Mouse (Mus musculus) liver, embryonic 13.5 days (tissue): ENCODE results near the gene Syt6. TPM values are rescaled to one million over a fixed set of nuclear protein-coding genes. Genes with fewer than 3 reads are reported as not detected.

Source experiments
- ATAC-seq: fragments of 200-750 bp; cut with Nextera tagmentation; 2 replicates; pipeline ENCODE4 v1.8.0; 2017; ENCODE audit warnings: low read depth, mild to moderate bottlenecking, moderate number of reproducible peaks, moderate library complexity
- DNase-seq: peaks from one replicate; pipeline ENCODE4 v3.0.0; 2022
- H3K27ac ChIP-seq: fragments of 300-500 bp; sonication (generic); 2 replicates; pipeline ENCODE4 v1.5.1; 2015; ENCODE audit warnings: moderate library complexity, mild to moderate bottlenecking, inconsistent platforms
- H3K27me3 ChIP-seq: fragments of 300-500 bp; sonication (generic); 2 replicates; pipeline ENCODE4 v1.6.1; 2015; ENCODE audit warnings: mild to moderate bottlenecking, inconsistent platforms
- H3K36me3 ChIP-seq: fragments of 300-500 bp; sonication (generic); 2 replicates; pipeline ENCODE4 v1.6.1; 2015; ENCODE audit warnings: mild to moderate bottlenecking, inconsistent platforms
- H3K4me1 ChIP-seq: fragments of 300-500 bp; sonication (generic); replicated peaks from 2 replicates; pipeline ENCODE4 v1.6.1; 2015; ENCODE audit warnings: inconsistent platforms
- H3K4me2 ChIP-seq: fragments of 300-500 bp; sonication (generic); 2 replicates; pipeline ENCODE4 v1.6.1; 2015; ENCODE audit warnings: inconsistent platforms, mild to moderate bottlenecking, moderate library complexity
- H3K4me3 ChIP-seq: fragments of 300-500 bp; sonication (generic); replicated peaks from 2 replicates; pipeline ENCODE4 v1.5.1; 2015; ENCODE audit warnings: mild to moderate bottlenecking, inconsistent platforms
- H3K9ac ChIP-seq: fragments of 300-500 bp; sonication (generic); 2 replicates; pipeline ENCODE4 v1.6.1; 2015; ENCODE audit warnings: mild to moderate bottlenecking, inconsistent platforms
- H3K9me3 ChIP-seq: fragments of 300-500 bp; sonication (generic); replicated peaks from 2 replicates; pipeline ENCODE4 v1.6.1; 2016; ENCODE audit warnings: inconsistent platforms
- WGBS: fragments of 180-500 bp; shearing (Covaris S2); methylation state at CpG from one replicate; pipeline ENCODE4 v1.1.7; 2015; ENCODE audit not compliant: insufficient replicate concordance; 5-methylcytosine and 5-hydroxymethylcytosine counted together
- polyA plus RNA-seq: library from polyadenylated mRNA; unstranded; fragments of >200 nt; fragmentation: Nextera tagmentation; extraction: Ambion mirVana; gene quantifications from 2 replicates; pipeline ENCODE4 v1.2.1, GENCODE M21; 2015

Syt6 gene
- polyA plus RNA-seq: not detected in 2 replicates

- H3K27me3 ChIP-seq: peaks cover 80% of the 10 kb centered on the region
- no peak within 1 kb of the TSS for H3K9ac ChIP-seq
- no peaks in the 10 kb centered on the region for H3K36me3 ChIP-seq
- no peaks in the 10 kb centered on the region for H3K9me3 ChIP-seq
- WGBS: 2% methylated on average over 44 of the region's 44 CpGs
- no peak within 1 kb of the TSS for H3K27ac ChIP-seq
- H3K4me1 ChIP-seq: no peaks in the 10 kb centered on the region
- no peak for ATAC-seq
- peak within 1 kb of the TSS; percentile 35 for H3K4me3 ChIP-seq
- DNase-seq: no peak
- peak within 1 kb of the TSS; percentile 56 for H3K4me2 ChIP-seq
Measured at GRCm38 (mm10) chr3:103575156-103575892, at the start of gene Syt6. Gene Syt6 (plus strand): TSS chr3:103575231.

GRCm38 (mm10) chr3:103526201-103526704, 48.8 kb upstream of the Syt6 start:
- DNase-seq (no peak), ATAC-seq (no peak)
- Histone ChIP-seq H3K4me1 (no peaks in the 10 kb centered on the region), H3K9me3 (no peaks in the 10 kb centered on the region), H3K27ac (no peak overlapping the region), H3K4me2 (no peak overlapping the region), H3K36me3 (no peaks in the 10 kb centered on the region), H3K9ac (no peak overlapping the region), H3K4me3 (no peak overlapping the region), H3K27me3 (no peaks in the 10 kb centered on the region)
- 52% methylated on average over 4 of the region's 4 CpGs for WGBS

- Histone ChIP-seq H3K9ac (no peak overlapping the region), H3K27me3 (no peaks in the 10 kb centered on the region), H3K36me3 (no peaks in the 10 kb centered on the region), H3K9me3 (no peaks in the 10 kb centered on the region), H3K4me3 (no peak overlapping the region), H3K4me1 (no peaks in the 10 kb centered on the region), H3K27ac (no peak overlapping the region), H3K4me2 (no peak overlapping the region)
- DNase-seq (no peak), ATAC-seq (no peak)
- WGBS: 15% methylated on average over 2 of the region's 2 CpGs
Measured at GRCm38 (mm10) chr3:103526864-103527263, 48.2 kb upstream of the Syt6 start.

GRCm38 (mm10) chr3:103534036-103534435, 41.0 kb upstream of the Syt6 start:
- Histone ChIP-seq H3K4me1 (no peaks in the 10 kb centered on the region), H3K9me3 (no peaks in the 10 kb centered on the region), H3K4me2 (no peak overlapping the region), H3K27me3 (no peaks in the 10 kb centered on the region), H3K27ac (no peak overlapping the region), H3K9ac (no peak overlapping the region), H3K36me3 (no peaks in the 10 kb centered on the region), H3K4me3 (no peak overlapping the region)
- ATAC-seq (no peak), DNase-seq (no peak)
- WGBS: 75% methylated on average over 9 of the region's 9 CpGs

GRCm38 (mm10) chr3:103535207-103535606, 39.8 kb upstream of the Syt6 start:
- WGBS: 51% methylated on average over 5 of the region's 5 CpGs
- Histone ChIP-seq H3K4me2 (no peak overlapping the region), H3K4me3 (no peak overlapping the region), H3K4me1 (no peaks in the 10 kb centered on the region), H3K9ac (no peak overlapping the region), H3K9me3 (no peaks in the 10 kb centered on the region), H3K27ac (no peak overlapping the region), H3K27me3 (no peaks in the 10 kb centered on the region), H3K36me3 (no peaks in the 10 kb centered on the region)
- DNase-seq: no peak
- ATAC-seq: no peak

GRCm38 (mm10) chr3:103539148-103539547, 35.9 kb upstream of the Syt6 start:
- Histone ChIP-seq H3K4me2 (no peak overlapping the region), H3K9me3 (no peaks in the 10 kb centered on the region), H3K27me3 (no peaks in the 10 kb centered on the region), H3K4me1 (no peaks in the 10 kb centered on the region), H3K9ac (no peak overlapping the region), H3K36me3 (no peaks in the 10 kb centered on the region), H3K4me3 (no peak overlapping the region), H3K27ac (no peak overlapping the region)
- DNase-seq (no peak), ATAC-seq (no peak)
- 71% methylated on average over 7 of the region's 7 CpGs for WGBS

GRCm38 (mm10) chr3:103546166-103546565, 28.9 kb upstream of the Syt6 start:
- no peaks in the 10 kb centered on the region for H3K27me3 ChIP-seq
- H3K4me1 ChIP-seq: no peaks in the 10 kb centered on the region
- no peak overlapping the region for H3K4me3 ChIP-seq
- DNase-seq (no peak), ATAC-seq (no peak)
- no peak overlapping the region for H3K27ac ChIP-seq
- WGBS: 31% methylated on average over 2 of the region's 2 CpGs
- no peaks in the 10 kb centered on the region for H3K36me3 ChIP-seq
- H3K4me2 ChIP-seq: no peak overlapping the region
- H3K9me3 ChIP-seq: no peaks in the 10 kb centered on the region
- H3K9ac ChIP-seq: no peak overlapping the region

GRCm38 (mm10) chr3:103546626-103547025, 28.4 kb upstream of the Syt6 start:
- Histone ChIP-seq H3K4me3 (no peak overlapping the region), H3K27ac (no peak overlapping the region), H3K4me2 (no peak overlapping the region), H3K27me3 (no peaks in the 10 kb centered on the region), H3K36me3 (no peaks in the 10 kb centered on the region), H3K9ac (no peak overlapping the region), H3K4me1 (no peaks in the 10 kb centered on the region), H3K9me3 (no peaks in the 10 kb centered on the region)
- DNase-seq: no peak
- 42% methylated on average over 3 of the region's 3 CpGs for WGBS
- no peak for ATAC-seq

- WGBS: 60% methylated on average over 5 of the region's 5 CpGs
- DNase-seq (no peak), ATAC-seq (no peak)
- Histone ChIP-seq H3K27me3 (no peaks in the 10 kb centered on the region), H3K9ac (no peak overlapping the region), H3K36me3 (no peaks in the 10 kb centered on the region), H3K4me3 (no peak overlapping the region), H3K27ac (no peak overlapping the region), H3K4me2 (no peak overlapping the region), H3K9me3 (no peaks in the 10 kb centered on the region), H3K4me1 (no peaks in the 10 kb centered on the region)
Measured at GRCm38 (mm10) chr3:103550236-103550635, 24.8 kb upstream of the Syt6 start.

- Histone ChIP-seq H3K36me3 (no peaks in the 10 kb centered on the region), H3K27ac (no peak overlapping the region), H3K4me1 (no peaks in the 10 kb centered on the region), H3K4me3 (no peak overlapping the region), H3K4me2 (no peak overlapping the region), H3K27me3 (peaks cover 12% of the 10 kb centered on the region), H3K9ac (no peak overlapping the region), H3K9me3 (no peaks in the 10 kb centered on the region)
- DNase-seq (no peak), ATAC-seq (no peak)
- WGBS: 60% methylated on average over 3 of the region's 3 CpGs
Measured at GRCm38 (mm10) chr3:103567226-103567625, 7.8 kb upstream of the Syt6 start.

- Histone ChIP-seq H3K27me3 (peaks cover 65% of the 10 kb centered on the region), H3K9ac (no peak overlapping the region), H3K27ac (no peak overlapping the region), H3K36me3 (no peaks in the 10 kb centered on the region), H3K4me2 (no peak overlapping the region), H3K4me1 (no peaks in the 10 kb centered on the region), H3K9me3 (no peaks in the 10 kb centered on the region), H3K4me3 (no peak overlapping the region)
- DNase-seq (no peak), ATAC-seq (no peak)
- WGBS: 58% methylated on average over 4 of the region's 4 CpGs
Measured at GRCm38 (mm10) chr3:103572526-103572925, 2.5 kb upstream of the Syt6 start.
